Mouse (Mus musculus): Measurements from ENCODE around the gene Tmem120b. TPM values are rescaled to one million over a fixed set of nuclear protein-coding genes. Genes with fewer than 3 reads are reported as not detected.

Tmem120b gene
- total RNA-seq, 2 experiments from 2014 or later, result 13.2 to 17.7 TPM

DNA sequence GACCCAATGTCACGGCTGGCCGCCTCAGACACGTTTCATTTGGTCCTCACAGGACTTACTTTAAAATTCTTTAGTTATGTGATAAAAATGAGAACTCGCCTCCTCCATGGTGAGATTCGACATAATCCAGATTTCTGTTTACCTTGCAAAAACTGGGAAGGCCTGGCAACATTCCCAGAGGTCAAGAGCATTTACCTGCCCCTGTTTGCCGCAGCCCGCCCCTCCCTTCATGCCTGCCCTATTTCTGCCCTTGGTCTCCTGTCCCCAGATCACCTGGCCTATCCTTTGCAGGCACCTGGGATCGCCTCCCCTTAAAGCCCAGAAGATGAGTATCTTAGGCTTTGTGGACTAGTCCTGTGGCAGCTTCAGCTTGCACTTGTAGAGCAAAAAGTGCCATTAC, 49.6 kb downstream of the Tmem120b start:
- intact Hi-C loops (cut with DNase I), result loop anchor here (2.0 to 5.0 kb wide), 3 partner anchors 35 to 55 kb away; no protein-coding TSS in a partner anchor
- DNase-seq (ENCODE audit: low spot score in 2 of 2), result no peak

DNA sequence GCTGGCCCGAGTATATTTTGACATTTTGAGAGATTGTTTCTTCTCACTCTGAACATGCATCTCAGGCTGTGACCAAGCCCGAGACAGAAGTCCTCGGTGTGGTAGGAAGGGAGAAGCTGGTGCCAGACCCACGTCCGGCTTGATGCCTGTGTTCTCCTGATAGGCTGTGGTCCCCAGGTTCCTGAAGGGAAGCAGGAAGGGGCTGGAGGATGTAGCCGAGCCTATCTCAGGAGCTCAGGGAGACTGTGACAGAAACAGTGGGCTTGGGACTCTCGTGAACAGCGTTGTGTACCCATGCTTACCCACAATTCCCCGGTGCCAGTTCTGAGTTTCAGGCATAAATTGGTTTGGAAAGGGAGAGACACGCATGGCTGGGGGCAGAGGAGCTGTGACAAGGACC, 50.6 kb downstream of the Tmem120b start:
- intact Hi-C loops (cut with DNase I), result loop anchor here (5.0 kb wide), 2 partner anchors 33 to 53 kb away; no protein-coding TSS in a partner anchor
- DNase-seq (ENCODE audit: low spot score in 2 of 2), result no peak

DNA sequence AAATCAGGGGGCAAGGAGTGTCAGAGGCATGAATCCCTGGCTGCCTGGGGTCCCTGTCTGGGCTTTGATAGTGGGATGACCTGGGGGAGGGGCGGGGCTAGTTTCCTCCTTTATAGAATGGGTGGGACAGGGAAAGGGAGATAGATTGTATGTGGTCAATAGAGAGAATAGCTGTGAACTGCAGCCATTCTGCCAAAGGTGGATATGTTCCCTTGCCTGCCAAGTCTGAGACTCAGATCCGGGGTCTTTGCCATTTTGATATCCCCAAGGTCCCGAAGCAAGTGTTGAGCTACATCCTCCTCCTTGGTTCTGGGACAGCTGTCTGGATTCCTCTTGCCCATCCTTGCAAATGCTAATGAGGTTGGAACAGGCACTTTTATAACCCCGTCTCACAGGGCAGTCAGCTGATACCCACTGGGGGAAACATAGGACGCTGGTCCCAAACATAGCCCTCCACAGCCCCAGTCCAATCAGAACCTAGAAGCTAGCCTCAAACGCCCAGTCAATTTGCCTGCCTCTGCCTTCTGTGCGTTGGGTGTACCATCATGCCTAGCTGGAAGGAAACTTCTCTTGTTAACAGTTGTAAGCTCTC, 52.5 kb downstream of the Tmem120b start:
- no peak for DNase-seq (ENCODE audit: low spot score in 2 of 2)
- intact Hi-C loops (cut with DNase I), result no loop called here

DNA sequence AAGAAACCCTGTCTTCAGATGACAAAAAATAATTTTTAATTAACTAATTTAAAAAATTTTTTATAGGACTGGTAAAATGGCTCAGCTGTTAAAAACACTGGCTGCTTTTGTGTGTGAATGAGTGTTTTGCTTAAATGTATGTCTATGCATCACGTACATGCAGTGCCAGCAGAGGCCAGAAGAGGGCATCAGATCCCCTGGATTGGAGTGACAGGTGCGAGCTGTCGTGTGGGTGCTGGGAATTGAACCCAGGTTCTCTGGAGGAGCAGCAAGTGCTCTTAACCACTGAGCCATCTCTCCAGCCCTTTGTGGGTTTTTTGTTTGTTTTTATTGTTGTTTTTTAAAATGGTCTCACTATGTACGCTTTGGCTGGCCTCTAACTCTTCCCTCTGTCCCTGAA, 54.0 kb downstream of the Tmem120b start:
- DNase-seq (ENCODE audit: low spot score in 2 of 2), result no peak
- intact Hi-C loops (cut with DNase I), result no loop called here

DNA sequence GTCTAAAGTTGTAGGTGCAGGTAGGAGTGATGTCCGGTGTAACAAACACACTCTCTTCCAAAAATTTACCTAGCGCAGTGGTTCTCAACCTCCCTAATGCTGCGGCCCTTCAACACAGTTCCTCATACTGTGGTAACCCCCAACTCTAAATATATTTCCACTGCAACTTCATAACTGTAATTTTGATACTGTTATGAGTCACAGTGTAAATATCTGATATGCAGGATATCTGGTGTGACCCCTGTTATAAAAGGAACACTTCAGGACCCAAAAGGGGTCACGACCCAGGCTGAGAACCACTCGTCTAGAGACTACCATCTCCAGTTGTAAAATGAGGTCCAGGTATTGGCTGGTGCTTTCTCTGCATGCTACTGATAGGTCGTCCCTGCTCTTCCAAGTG, 56.9 kb downstream of the Tmem120b start:
- DNase-seq (ENCODE audit: low spot score in 2 of 2), result no peak
- intact Hi-C loops (cut with DNase I), result no loop called here

DNA sequence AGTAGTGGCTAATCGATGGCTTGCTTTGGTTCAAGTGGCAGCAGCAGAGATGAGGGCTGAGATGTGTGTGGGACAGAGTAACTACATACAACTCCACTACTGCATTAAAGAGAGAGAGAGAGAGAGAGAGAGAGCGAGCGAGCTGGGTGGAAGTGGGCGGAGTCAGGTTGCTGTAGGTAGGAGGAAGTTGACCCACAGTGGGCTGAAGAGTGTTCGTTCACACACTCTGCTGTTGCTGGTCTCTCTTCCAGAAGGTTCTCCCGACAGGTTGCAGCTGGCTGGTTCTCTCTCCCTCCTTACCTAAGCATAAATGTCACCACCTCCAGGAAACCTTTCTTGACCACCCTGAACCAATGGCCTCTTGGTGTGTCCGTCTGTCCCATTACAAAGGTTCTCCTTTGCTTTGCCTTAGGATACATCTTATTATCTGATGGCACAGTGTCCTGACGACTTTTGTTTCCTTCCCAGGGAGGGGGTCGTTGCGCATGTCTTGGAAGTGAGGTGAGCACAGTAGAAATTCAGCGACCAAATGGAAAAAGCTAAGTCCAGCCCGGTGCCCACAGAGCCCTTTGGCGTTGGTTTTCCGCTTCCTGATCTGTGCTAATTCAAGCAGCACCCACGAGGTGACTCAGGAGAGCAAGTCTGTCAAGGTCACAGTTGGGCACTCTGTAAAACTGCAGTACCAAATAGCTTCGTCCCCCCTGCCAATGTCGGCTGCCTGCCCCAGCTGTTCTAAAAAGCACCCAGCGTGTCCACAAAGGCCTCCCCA, 57.6 kb downstream of the Tmem120b start:
- intact Hi-C loops (cut with DNase I), result no loop called here
- no peak for DNase-seq (ENCODE audit: low spot score in 2 of 2)

DNA sequence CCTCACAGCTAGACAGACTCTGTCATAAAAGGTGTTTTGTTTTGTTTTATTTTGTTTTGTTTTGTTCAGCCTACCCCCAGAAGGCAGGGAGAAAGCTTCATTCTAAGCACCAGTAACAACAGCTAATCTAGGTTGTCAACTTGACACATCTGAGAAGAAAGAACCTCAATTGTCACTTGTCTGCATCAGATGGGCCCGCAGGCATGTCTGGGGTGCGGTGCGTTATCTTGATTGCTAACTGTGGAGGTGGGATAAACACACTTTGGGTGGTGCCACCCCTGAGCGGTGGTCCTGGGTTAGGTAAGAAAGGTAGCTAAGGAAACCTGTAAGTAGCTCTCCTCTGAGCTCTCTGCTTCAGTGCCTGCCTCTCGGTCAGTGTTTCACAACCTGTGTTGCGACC, 58.8 kb downstream of the Tmem120b start:
- no peak for DNase-seq (ENCODE audit: low spot score in 2 of 2)
- intact Hi-C loops (cut with DNase I), result no loop called here

DNA sequence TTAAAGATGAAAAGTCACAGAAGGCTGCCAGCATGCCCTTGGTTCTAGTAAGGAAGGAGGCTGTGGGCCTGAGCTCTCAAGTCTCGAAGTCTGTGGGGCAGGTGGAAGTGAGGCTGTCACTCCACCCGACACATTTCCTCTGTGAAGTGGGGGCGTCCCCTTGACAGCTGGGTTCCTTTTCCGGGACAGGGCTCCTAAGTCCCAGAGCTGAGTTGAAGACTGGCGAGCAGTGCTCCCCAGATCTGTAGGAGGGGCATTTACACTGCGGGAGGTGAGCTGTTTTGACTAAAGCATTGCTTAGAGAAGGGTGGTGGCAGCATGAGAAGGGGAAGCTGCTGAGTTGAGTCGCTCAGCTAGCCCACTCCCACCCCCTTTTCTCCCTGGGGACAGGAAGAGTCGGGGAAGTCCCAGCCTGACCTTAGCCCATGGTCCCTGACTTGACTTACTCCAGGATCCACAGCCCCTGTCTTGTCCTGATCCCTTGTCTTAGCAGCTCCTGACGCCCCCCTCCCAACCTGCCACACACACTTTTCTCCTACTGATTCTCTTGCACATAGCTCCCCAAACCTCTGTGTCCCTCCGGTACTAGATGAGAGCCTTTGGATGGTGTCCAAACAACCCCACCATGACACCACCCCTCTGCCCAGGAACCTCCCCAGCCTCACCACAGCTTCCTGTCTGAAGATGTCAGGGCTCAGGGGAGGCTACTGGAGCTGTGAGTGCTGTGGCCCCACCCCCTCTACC, 60.4 kb downstream of the Tmem120b start:
- intact Hi-C loops (cut with DNase I), result no loop called here
- no peak for DNase-seq (ENCODE audit: low spot score in 2 of 2)

DNA sequence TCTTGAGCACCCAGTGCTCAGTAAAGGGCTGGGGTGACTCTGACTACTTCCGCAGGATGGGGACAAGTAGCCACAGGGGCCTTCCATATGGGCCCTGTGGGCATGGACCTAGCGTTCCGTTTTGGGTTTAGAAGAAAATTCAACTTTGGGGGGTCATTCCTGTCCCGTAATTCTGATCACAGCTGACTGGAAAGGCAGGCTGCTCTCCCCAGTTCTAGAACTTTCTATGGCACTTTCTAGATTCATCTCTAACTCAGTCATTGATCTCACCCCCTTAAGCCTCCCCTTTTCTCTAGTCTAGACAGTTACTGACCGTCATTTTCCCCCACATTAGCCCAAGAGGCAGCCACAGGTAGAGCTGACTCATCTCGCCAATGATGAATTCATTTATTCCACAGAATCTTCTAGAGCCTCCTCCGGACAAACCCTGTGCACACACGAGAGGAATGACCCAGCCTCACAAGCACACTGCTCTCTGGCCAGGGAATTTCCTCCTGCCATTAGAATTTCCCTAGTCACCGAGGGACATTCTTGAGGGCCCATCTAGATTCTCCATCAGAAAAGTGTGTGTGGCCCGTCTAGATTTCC, 61.0 kb downstream of the Tmem120b start:
- DNase-seq (ENCODE audit: low spot score in 2 of 2), result no peak
- intact Hi-C loops (cut with DNase I), result no loop called here

DNA sequence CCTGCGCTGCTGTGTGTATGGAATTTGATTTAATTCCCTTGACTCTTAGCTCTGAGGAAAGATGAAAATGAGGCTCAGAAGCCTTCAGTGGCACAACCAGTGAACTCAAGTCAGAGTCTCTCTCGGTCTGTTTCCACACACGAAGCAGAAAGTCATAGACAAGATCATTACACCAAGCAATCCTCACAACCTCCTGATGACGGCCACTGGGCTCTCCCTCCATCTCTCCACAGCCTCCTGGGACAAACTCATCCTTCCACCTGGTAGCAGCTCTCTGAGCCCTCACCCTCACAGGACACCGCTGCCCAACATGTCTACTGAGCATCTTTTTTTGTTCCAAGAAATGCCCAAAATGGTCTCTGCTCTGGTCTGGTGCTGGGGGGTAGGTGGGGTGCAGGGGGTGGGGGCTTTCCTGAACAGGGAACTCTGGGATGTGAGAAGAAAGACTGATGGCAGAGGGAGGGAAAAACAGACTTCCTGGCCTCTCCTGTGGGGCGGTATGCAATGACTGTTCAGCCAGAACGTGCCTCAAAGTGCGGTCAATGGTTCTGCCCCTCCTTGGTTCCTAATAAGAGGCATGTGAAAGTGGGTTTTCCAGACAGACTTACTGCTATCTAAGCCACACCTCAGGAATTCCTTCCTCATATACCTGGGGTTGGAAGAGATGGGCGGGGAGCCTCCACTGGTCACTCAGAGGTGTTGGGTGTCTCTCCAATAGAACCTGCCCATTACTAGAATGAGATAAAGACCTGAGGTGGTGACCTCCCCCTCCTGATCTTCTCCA, 62.0 kb downstream of the Tmem120b start:
- no peak for DNase-seq (ENCODE audit: low spot score in 2 of 2)
- intact Hi-C loops (cut with DNase I), result loop anchor here (5.0 kb wide), 1 partner anchor 63 kb away; the partner anchor contains the start of gene Tmem120b

DNA sequence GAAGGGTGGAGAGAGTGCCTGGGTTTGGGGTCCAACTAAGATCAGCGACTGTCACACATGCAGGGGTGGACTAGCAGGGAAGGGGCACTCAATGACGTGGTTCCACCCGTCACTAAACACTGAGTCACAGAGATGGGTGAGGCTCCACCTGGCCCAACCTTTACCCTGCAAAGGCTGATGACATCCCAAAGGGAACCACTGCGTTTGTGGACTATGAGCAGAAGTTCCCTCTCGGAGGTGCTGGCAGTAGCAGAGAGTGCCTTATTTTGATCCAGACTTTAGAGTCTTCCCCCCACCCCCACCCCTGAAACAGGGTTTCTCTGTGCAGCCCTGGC, 62.6 kb downstream of the Tmem120b start:
- intact Hi-C loops (cut with DNase I), result loop anchor here (5.0 kb wide), 1 partner anchor 63 kb away; the partner anchor contains the start of gene Tmem120b

DNA sequence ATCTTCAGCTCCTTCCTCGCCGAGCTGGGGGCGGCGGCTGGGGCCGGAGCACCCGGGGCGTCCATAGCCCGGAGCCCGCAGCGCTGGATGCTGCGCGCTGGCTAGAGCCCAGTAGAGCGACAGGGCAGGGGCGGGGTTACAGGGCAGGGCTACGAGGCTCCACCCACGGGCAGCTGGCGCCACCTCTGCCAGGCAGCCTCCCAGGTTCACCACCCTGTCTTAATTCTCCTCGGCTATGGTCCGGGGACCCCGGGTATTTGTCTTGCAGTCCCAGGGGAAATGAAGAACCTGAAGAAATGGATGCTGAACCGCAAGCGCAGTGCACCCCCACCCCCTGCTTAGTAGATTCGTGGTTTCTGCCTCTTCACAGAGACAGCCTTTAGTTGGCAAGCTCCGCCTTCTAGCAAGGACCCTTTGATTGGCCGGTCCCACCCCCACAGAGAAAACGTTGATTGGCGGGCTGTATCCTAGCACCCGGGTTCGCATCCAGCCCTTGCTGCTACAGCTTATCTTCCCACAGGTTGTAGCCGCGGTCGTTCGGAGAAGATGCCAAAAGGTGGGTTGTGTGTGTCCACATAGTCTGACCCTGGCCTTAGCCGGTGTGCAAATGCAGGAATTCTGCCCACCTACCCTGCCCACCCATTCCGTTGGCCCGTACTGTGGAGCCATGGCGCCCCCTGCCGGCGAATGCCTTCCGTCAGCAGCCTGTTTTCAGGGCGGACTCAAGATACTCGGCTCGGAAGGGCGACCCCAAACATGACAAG, 64.3 kb downstream of the Tmem120b start, which contains the start of gene Rhof:
Gene Rhof, minus strand, starts transcription at position 385 of the 764 bp plus-strand sequence.
- intact Hi-C loops (cut with DNase I), result loop anchor here (1.0 to 5.0 kb wide), 3 partner anchors 10 to 65 kb away; partner anchors contain the start of genes Setd1b and Tmem120b
- DNase-seq (ENCODE audit: low spot score in 2 of 2), result peak; percentile 85 to 87

More for the DNA sequence above, 62.6 kb downstream of the Tmem120b start:
- DNase-seq (ENCODE audit: low spot score in 2 of 2), result no peak

DNA sequence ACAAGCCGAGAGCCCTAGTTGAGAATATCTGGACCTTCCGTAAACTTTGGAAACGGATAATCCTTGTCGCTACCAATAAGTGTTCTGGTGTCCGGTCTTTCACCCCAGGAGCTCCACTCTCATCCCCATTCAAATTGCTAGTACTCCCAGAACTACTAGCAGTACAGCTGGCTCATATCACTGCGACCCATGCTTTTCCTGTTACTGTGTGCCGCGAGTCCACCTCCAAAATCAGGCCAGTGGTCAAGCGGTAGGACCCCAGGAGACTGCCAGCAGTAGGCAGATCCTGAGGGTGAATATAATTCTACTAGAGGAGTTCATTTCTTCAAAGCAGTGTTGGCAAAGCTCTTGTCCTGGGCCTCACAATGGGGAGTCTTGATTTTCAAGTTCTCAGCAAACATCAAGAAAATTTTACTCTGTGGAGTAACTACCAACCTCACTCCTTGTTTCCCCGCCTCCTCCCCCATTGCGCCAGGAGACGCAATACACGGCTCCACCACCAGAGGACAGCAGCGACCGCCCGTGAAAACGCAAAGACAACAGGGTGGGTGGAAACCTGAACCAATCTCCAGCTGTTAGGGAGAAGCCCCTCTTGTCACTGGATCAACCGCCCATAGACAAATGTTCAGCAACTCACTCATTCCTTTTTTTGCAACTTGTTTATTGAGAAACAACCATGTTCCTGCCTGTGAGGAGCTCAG, 65.0 kb downstream of the Tmem120b start:
- peak; percentile 86 to 90 for DNase-seq (ENCODE audit: low spot score in 2 of 2)
- intact Hi-C loops (cut with DNase I), result loop anchor here (1.0 to 5.0 kb wide), 3 partner anchors 9 to 66 kb away; partner anchors contain the start of genes Setd1b and Tmem120b

DNA sequence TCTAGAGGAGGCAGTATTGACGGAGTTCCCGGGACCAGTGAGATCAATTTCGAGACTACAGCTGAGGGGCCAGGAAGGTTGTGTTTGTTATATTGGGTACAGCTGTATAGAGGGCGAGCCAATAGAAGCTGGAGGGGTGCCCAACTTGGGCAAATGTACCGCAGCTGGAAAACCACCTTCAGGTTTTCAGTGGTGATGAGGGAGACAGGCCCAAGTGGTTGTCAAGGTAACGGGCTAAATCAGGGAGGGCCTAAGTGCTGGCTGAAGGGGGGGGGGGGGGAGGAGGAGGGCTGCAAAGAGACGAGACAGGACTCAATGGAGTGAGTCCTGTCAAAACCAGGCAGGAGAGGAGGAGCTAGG, 65.5 kb downstream of the Tmem120b start:
- no peak for DNase-seq (ENCODE audit: low spot score in 2 of 2)
- intact Hi-C loops (cut with DNase I), result loop anchor here (1.0 to 5.0 kb wide), 3 partner anchors 9 to 66 kb away; partner anchors contain the start of genes Setd1b and Tmem120b

DNA sequence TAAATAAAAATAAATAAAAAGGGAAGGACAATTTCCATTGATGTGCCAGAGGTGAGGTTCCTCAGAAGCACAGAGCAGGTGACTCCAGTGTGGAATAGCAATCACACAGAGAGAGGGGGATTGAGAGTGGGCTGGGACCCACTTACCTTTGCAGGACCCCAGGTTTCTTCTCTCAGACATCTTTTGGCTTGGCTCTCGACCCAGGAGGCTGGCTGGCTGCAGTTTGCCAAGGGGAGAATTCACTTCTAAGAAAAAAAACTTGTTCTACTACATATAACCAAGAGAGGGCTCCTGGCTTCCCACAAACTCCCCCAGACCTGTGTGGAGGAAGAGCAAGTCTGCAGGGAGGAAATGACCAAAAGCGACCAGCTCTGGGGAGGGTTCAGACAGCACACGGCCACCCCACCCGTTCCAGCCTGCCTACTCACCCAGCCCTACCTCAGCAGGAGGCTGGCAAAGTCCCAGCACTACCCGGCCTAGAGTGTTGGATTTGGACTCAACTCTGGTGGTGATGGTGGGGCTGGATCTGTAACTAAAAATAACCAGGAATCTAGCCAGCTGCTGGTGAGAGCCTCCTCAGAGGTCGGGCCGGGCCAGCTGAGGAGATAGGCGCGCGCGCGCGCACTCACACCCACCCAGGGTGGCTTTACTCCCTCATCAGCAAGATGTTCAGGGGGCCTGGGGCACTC, 66.1 kb downstream of the Tmem120b start:
- intact Hi-C loops (cut with DNase I), result loop anchor here (5.0 kb wide), 1 partner anchor 67 kb away; the partner anchor contains the start of gene Tmem120b
- DNase-seq (ENCODE audit: low spot score in 2 of 2), result no peak

DNA sequence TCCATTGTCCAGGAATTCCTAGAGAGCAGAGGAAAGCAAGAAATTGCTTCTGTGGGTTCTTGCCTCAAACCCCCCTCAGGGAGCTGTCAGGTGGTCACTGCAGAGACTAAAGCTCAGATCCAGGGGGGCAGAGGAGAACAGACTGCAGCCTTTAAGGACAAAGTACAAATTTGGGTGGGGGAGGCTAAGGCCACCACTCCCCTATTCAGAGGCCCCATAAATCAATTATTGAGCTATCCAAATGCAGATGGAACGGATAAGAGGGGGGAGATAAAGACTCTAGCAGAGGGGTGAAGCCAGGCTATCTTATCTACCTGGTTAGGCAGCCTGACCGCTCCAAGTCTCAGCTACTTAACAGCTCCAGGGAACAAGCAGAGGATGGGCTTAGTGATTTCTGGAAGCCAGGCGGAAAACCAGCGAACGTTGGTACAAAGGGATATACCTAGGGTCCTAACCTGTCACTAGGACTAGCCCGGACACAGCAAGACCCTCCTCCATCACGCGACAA, 66.7 kb downstream of the Tmem120b start:
- DNase-seq (ENCODE audit: low spot score in 2 of 2), result no peak
- intact Hi-C loops (cut with DNase I), result loop anchor here (5.0 kb wide), 1 partner anchor 68 kb away; the partner anchor contains the start of gene Tmem120b
